Mouse (Mus musculus): ENCODE results near the gene Zfp146.

GRCm38 (mm10) chr7:30194884-30195283, 25.3 kb upstream of the Zfp146 start:
- no peak for TF ChIP-seq CTCF (IDR thresholded peaks at IDR 0.05; ENCODE audit: low read depth)
- no peak for TF ChIP-seq EP300 (IDR thresholded peaks at IDR 0.05; ENCODE audit: low read depth)
